Comparison of ENCODE assay signal across 25 mouse cellular contexts in the genomic region with DNA sequence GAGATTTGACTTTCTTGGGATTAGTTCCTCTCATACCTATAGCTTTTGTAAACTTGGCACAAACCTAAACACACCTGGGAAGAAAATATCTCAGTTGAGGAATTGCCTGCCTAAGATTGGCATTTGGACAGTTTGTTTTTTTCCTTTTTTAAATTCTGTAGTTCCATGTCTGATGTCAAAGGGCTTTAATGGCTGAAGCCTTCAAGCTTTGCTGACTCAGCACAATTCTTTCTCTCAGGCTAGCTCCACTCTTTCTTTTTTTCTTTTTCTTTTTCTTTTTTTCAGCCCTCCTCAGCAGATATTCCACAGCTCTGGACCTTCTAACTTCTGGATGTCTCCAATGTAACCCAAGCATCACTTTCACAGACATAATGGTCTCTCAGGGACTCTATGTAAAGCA.
"Had no signal": no experiment of that assay in that cellular context is flagged by ENCODE, and none has a peak within 500 bp of the region (broad histone marks: within the 10 kb centered on the region; RNA-seq: fewer than 3 reads in every experiment).

No protein-coding gene starts in this region.

- H3K36me3 ChIP-seq: embryonic facial prominence, embryonic 10.5 days; embryonic facial prominence, embryonic 12.5 days; embryonic facial prominence, embryonic 13.5 days; embryonic facial prominence, embryonic 15.5 days; forebrain, embryonic 10.5 days; forebrain, embryonic 12.5 days; forebrain, embryonic 15.5 days; heart, embryonic 10.5 days had no signal

- DNase-seq: cerebellum, adult 9-11 months; cerebellum, postnatal 10 days; cerebellum, postnatal 14 days; cerebellum, postnatal 25 days; cerebellum, postnatal 36 days; embryo, embryonic 11 days; forebrain, postnatal 0 days; gastrocnemius, adult 2 months; gastrocnemius, postnatal 10 days; gastrocnemius, postnatal 14 days; gastrocnemius, postnatal 25 days; gastrocnemius, postnatal 36 days; heart, adult 11 months; heart, adult 18-20 months; heart, adult 2 months had no signal

- H3K9ac ChIP-seq: embryonic facial prominence, embryonic 12.5 days; embryonic facial prominence, embryonic 13.5 days; embryonic facial prominence, embryonic 15.5 days; forebrain, embryonic 12.5 days; forebrain, embryonic 13.5 days; forebrain, embryonic 15.5 days; forebrain, postnatal 0 days had no signal

- H3K4me1 ChIP-seq: embryonic facial prominence, embryonic 10.5 days; embryonic facial prominence, embryonic 12.5 days; embryonic facial prominence, embryonic 13.5 days; embryonic facial prominence, embryonic 15.5 days; forebrain, embryonic 10.5 days; forebrain, embryonic 12.5 days; forebrain, embryonic 13.5 days; forebrain, embryonic 15.5 days; heart, embryonic 10.5 days had no signal

- H3K27me3 ChIP-seq: embryonic facial prominence, embryonic 12.5 days; embryonic facial prominence, embryonic 13.5 days; embryonic facial prominence, embryonic 15.5 days; forebrain, embryonic 12.5 days; forebrain, embryonic 13.5 days; forebrain, embryonic 15.5 days had no signal

- H3K9me3 ChIP-seq: embryonic facial prominence, embryonic 10.5 days; embryonic facial prominence, embryonic 12.5 days; embryonic facial prominence, embryonic 13.5 days; embryonic facial prominence, embryonic 15.5 days; forebrain, embryonic 10.5 days; forebrain, embryonic 12.5 days; forebrain, embryonic 13.5 days; forebrain, embryonic 15.5 days; heart, embryonic 10.5 days had no signal

- H3K4me2 ChIP-seq: embryonic facial prominence, embryonic 12.5 days; embryonic facial prominence, embryonic 13.5 days; embryonic facial prominence, embryonic 15.5 days; forebrain, embryonic 12.5 days; forebrain, embryonic 13.5 days; forebrain, embryonic 15.5 days had no signal

- H3K27ac ChIP-seq: embryonic facial prominence, embryonic 10.5 days; embryonic facial prominence, embryonic 12.5 days; embryonic facial prominence, embryonic 13.5 days; embryonic facial prominence, embryonic 15.5 days; forebrain, embryonic 10.5 days; forebrain, embryonic 12.5 days; forebrain, embryonic 13.5 days; forebrain, embryonic 15.5 days; gastrocnemius, adult 2 months; heart, adult 2 months; heart, embryonic 10.5 days had no signal

- H3K4me3 ChIP-seq: embryonic facial prominence, embryonic 10.5 days; embryonic facial prominence, embryonic 12.5 days; embryonic facial prominence, embryonic 13.5 days; embryonic facial prominence, embryonic 15.5 days; erythroblast, embryonic 14.5 days; forebrain, embryonic 10.5 days; forebrain, embryonic 12.5 days; forebrain, embryonic 13.5 days; forebrain, embryonic 15.5 days; gastrocnemius, adult 2 months; heart, adult 2 months; heart, embryonic 10.5 days had no signal
